Mouse (Mus musculus): ENCODE measurements around the gene Slc12a6. TPM values are rescaled to one million over a fixed set of nuclear protein-coding genes. Genes with fewer than 3 reads are reported as not detected.

Slc12a6 gene
- polyA plus RNA-seq, 1 experiment: 49.1 TPM

DNA sequence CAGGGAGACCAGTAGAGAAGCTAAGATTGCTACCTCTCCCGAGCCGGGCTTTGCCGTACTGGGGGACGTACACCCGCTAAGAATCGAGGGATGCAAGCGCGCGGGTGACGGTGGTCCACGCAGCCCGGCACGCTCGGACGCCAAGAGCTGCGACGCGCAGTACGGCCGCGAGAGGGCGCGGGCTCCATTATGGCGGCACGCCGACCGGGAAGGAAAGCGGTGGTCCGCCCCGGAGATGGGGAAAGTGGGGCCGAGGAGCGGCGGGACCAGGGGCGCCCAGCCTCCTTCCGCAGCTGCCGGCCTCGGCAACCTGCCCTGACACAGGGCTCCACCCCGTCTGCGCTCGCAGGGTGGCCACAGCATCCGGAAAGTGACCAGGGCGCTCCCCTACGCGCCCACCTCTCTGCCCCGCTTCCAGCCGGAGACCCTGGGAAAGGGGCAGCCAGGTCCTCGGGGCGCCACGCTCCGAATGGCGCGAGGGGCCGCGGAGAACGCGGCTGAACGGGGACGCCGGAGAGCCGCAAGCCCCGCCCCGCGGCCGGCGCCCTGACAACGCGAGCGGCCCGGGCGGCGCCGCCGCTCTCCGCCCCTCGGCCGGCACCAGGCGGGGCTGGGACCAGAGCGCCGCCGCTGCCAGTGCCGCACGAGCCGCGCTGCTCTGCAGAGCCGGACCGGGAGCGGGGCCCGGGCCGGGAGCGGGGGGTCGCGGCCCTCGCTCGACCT is 26.3 kb upstream of the Slc12a6 start, which contains the start of gene Lpcat4:
Lpcat4 (plus strand) TSS at position 257 of the 723 bp plus-strand sequence.
- no peaks in the 10 kb centered on the region for H3K4me1 ChIP-seq (ENCODE audit: control insufficient read depth, insufficient read depth, low read length)
- DNase-seq: peak; percentile 88
- WGBS: under 1% methylated on average over 94 of the region's 94 CpGs

DNA sequence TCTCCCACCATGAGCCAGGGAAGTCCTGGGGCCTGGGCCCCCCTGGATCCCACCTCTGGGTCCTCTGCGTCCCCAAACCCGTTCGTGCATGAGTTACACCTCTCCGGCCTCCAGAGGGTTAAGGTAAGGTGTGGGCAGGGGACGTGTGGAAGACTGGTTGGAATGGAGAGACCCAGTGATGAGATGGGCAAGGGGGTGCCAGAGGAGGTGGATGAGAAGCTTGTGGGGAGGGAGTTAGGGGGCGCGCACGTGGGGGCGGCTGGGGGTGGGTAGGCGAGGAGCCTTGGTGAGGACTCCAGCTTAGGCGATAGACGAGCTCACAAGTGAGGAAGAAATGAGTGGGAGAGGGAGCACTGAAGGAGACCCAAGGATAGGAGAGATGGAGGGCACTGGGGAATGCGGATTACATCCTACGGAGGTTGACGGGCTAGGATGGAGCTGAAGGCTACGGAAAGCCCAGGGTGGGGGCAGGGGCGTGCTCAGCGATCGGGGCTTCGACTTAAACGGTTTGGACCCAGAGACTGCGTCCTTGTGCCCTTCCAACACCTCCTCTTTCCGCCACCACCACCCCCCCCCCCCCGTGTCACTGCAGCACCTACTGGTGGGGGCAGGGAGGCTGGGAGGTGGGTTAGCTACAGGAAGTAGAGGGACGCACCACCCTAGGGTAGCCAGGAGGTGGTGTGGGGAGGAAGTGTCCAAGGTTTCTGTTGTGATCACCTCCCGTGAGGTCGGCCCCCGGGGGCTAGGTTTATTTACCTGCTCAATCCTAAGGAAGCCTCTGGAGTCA is 25.5 kb upstream of the Slc12a6 start:
- H3K4me1 ChIP-seq (ENCODE audit: control insufficient read depth, insufficient read depth, low read length): no peaks in the 10 kb centered on the region
- no peak for TF ChIP-seq CTCF (IDR thresholded peaks at IDR 0.05; ENCODE audit: insufficient read depth, low read length)
- TF ChIP-seq POLR2A (IDR thresholded peaks at IDR 0.05; ENCODE audit: borderline replicate concordance, extremely low read depth, low read depth, low read length): no peak
- 3% methylated on average over 28 of the region's 28 CpGs for WGBS
- peak overlapping the region; percentile 60 for H3K4me3 ChIP-seq (replicated peaks; ENCODE audit: extremely low read depth, low read depth, low read length)
- DNase-seq: no peak

More for the DNA sequence above, 26.3 kb upstream of the Slc12a6 start, which contains the start of gene Lpcat4:
- peak within 1 kb of the TSS; percentile 81 for H3K4me3 ChIP-seq (replicated peaks; ENCODE audit: extremely low read depth, low read depth, low read length)
- TF ChIP-seq POLR2A (IDR thresholded peaks at IDR 0.05; ENCODE audit: borderline replicate concordance, extremely low read depth, low read depth, low read length) (peak; percentile 44; the same call in 1 of the 2 replicates), CTCF (IDR thresholded peaks at IDR 0.05; ENCODE audit: insufficient read depth, low read length) (peak; percentile 55)

- H3K4me1 ChIP-seq (ENCODE audit: control insufficient read depth, insufficient read depth, low read length): no peaks in the 10 kb centered on the region
- H3K4me3 ChIP-seq (replicated peaks; ENCODE audit: extremely low read depth, low read depth, low read length): no peak overlapping the region
- WGBS: 82% methylated on average over 14 of the region's 14 CpGs
- no peak for DNase-seq
- no peak for TF ChIP-seq CTCF (IDR thresholded peaks at IDR 0.05; ENCODE audit: insufficient read depth, low read length)
- no peak for TF ChIP-seq POLR2A (IDR thresholded peaks at IDR 0.05; ENCODE audit: borderline replicate concordance, extremely low read depth, low read depth, low read length)
These were observed 23.8 kb upstream of the Slc12a6 start for GRCm38 (mm10) chr2:112241787-112242186.

GRCm38 (mm10) chr2:112245307-112245706 is 20.3 kb upstream of the Slc12a6 start:
- WGBS: 61% methylated on average over 5 of the region's 5 CpGs
- no peak overlapping the region for H3K4me3 ChIP-seq (replicated peaks; ENCODE audit: extremely low read depth, low read depth, low read length)
- TF ChIP-seq POLR2A (IDR thresholded peaks at IDR 0.05; ENCODE audit: borderline replicate concordance, extremely low read depth, low read depth, low read length) (no peak), CTCF (IDR thresholded peaks at IDR 0.05; ENCODE audit: insufficient read depth, low read length) (no peak)
- no peaks in the 10 kb centered on the region for H3K4me1 ChIP-seq (ENCODE audit: control insufficient read depth, insufficient read depth, low read length)
- no peak for DNase-seq

DNA sequence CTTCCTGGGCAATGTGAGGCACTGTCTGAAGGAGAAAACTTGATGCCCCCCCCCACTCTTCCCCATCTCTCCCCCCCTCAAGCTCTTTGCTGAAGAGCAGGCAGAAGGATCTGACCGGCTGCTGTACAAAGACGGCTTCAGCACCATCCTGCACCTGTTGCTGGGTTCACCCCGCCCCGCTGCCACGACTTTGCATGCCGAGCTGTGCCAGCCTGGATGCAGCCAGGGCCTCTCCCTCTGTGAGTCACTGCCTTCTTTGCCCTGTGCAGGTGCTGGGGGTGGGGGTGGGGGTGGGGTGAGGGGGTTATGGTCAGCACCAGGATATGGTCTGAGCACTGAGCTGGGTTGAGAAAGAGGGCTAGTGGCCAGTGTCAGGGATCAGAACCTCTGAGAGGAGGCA is 19.4 kb upstream of the Slc12a6 start:
- DNase-seq: no peak
- no peaks in the 10 kb centered on the region for H3K4me1 ChIP-seq (ENCODE audit: control insufficient read depth, insufficient read depth, low read length)
- H3K4me3 ChIP-seq (replicated peaks; ENCODE audit: extremely low read depth, low read depth, low read length): no peak overlapping the region
- TF ChIP-seq CTCF (IDR thresholded peaks at IDR 0.05; ENCODE audit: insufficient read depth, low read length) (no peak), POLR2A (IDR thresholded peaks at IDR 0.05; ENCODE audit: borderline replicate concordance, extremely low read depth, low read depth, low read length) (no peak)
- WGBS: 65% methylated on average over 6 of the region's 6 CpGs

DNA sequence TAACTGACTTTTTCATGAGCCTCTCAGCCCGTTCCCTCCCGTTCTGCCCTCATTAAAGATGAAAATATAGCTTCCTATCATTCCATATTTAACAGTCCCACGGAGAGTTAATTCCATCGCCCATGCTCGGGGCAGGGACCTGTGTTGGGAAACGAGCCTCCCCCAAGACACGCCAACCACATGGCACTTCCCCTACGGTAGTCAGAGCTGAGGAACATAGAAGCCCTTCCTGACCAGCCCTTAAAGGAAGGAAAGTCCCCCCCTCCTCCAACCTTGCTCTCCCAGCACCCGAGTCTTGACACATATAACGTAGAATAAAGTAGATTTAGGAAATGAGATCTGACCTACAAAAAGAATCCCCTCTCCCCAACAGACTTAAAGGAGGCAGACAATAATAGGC is 18.3 kb upstream of the Slc12a6 start:
- Histone ChIP-seq H3K4me3 (replicated peaks; ENCODE audit: extremely low read depth, low read depth, low read length) (no peak overlapping the region), H3K4me1 (ENCODE audit: control insufficient read depth, insufficient read depth, low read length) (no peaks in the 10 kb centered on the region)
- TF ChIP-seq CTCF (IDR thresholded peaks at IDR 0.05; ENCODE audit: insufficient read depth, low read length) (no peak), POLR2A (IDR thresholded peaks at IDR 0.05; ENCODE audit: borderline replicate concordance, extremely low read depth, low read depth, low read length) (no peak)
- 73% methylated on average over 10 of the region's 10 CpGs for WGBS
- no peak for DNase-seq

GRCm38 (mm10) chr2:112249780-112250453 is 15.7 kb upstream of the Slc12a6 start:
- no peak for TF ChIP-seq POLR2A (IDR thresholded peaks at IDR 0.05; ENCODE audit: borderline replicate concordance, extremely low read depth, low read depth, low read length)
- no peak for TF ChIP-seq CTCF (IDR thresholded peaks at IDR 0.05; ENCODE audit: insufficient read depth, low read length)
- H3K4me3 ChIP-seq (replicated peaks; ENCODE audit: extremely low read depth, low read depth, low read length): no peak overlapping the region
- no peak for DNase-seq
- WGBS: 90% methylated on average over 10 of the region's 10 CpGs
- H3K4me1 ChIP-seq (ENCODE audit: control insufficient read depth, insufficient read depth, low read length): no peaks in the 10 kb centered on the region

- 62% methylated on average over 7 of the region's 7 CpGs for WGBS
- no peaks in the 10 kb centered on the region for H3K4me1 ChIP-seq (ENCODE audit: control insufficient read depth, insufficient read depth, low read length)
- DNase-seq: no peak
- TF ChIP-seq POLR2A (IDR thresholded peaks at IDR 0.05; ENCODE audit: borderline replicate concordance, extremely low read depth, low read depth, low read length): no peak
- no peak for TF ChIP-seq CTCF (IDR thresholded peaks at IDR 0.05; ENCODE audit: insufficient read depth, low read length)
- H3K4me3 ChIP-seq (replicated peaks; ENCODE audit: extremely low read depth, low read depth, low read length): no peak overlapping the region
These were observed 10.7 kb upstream of the Slc12a6 start for GRCm38 (mm10) chr2:112254675-112255515.

Measured in lung, adult 2 months (tissue).